Mouse (Mus musculus): ENCODE data around the gene Zfand4.

GRCm38 (mm10) chr6:116356948-116357325, 92.9 kb downstream of the Zfand4 start:
- TF ChIP-seq CTCF (IDR thresholded peaks at IDR 0.05; ENCODE audit: low read depth, low read length): no peak
- no peak for TF ChIP-seq POLR2A (IDR thresholded peaks at IDR 0.05; ENCODE audit: borderline replicate concordance, low read depth, low read length)

All from bone marrow macrophage, adult 2 months (primary cell).